Mouse (Mus musculus) right cerebral cortex, postnatal 36 days (tissue): Measurements from ENCODE around the gene Nbea.
"Not testable (repeated sequence)": the region's sequence is repeated elsewhere in the genome, so short reads cannot be mapped to it uniquely, and the experiment has no call there.

Experiments
- DNase-seq, 2 experiments: peaks; one replicate each; pipeline ENCODE4 v3.0.0; 2022; ENCODE audit warnings: low spot score in 2 of 2, mixed read lengths in 1 of 2

Gene Nbea

DNA sequence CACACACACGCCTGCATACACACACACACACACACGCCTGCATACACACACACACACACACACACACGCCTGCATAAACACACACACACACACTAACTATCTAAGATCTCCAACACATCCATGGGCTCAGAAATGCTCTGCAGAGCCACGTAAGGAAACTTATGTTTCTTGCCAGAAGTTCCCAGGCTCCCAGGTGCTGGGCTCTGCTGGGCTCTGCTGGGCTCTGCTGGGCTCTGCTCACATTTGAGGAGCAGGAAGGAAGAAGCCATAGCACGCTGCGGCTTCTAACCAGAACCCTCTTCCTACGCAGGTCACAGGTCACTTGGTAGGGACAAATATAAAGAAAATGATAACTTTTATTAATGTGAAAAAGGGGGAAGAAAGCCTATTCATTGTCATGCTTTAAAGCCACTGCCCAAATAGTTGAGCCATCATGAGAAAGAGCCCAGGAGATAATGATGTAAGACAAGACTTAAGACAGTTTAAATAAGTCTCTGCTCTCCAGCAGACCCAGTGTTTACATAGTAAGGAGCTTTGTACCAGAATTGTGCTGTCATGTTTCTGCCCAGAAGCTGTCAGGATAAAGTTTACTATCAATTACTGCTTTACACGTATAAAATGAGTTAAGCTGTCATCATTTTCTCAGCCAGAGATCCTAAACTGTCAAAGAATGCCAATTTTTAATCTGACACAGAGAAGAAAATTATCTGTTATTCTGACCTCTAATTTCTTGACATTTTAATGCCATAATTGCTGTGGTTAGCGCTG, 521.6 kb downstream of the Nbea start:
- no peak for DNase-seq

DNA sequence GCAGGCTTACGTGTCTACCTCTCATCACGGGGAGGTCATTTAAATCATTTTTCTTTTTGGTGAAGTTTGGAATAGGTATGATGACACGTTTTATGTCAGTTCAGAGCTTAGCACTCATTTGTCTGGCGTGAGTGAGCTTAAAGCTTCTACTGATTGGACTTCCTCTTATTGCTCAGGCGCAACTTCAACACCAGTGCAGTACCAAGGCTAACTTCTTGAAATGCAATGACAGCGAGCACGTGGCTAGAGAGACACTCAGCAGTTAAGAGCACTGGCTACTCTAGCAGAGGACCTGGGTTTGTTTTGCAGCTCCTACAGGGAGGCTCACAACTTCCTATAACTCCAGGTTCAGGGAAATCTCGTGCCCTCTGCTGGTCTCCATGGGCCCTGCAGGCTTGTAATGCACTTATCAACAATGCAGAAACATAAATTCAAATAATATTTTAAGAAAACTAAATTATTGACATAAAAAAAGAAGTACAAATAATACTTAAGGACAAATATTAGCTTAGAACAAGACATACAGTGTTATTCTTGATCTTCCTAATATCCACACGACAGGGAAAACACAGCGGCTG, 523.2 kb downstream of the Nbea start:
- no peak for DNase-seq

DNA sequence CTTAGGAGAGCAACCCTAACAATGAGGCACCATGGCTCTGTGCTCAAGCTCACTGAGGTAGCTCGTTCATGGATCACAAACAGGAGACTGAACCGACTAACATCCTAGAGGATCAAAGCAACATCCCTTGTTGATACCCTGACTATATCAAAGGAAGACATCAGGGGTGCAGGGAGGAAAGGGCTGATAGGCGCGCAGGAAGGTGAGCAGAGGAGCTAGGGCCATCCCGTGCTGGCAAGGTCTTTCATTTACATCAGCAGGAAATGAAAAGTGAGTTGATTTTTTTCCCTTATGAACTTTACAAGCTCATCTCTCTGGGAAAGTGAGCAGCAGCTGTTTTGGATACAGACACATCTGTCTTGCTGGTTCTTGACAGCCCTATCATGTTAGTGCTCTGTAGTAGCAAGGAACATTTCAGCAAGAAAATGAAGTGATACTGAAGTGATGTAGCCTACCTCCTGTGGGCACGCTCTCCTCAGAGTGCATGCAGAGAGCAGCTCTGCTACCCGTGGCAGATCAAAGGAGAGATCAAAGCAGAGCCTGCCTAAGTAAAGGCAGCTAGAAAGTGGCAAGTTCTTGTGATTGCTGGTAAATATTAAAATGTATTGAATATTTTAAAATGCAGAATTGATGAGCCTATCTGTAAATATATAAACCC, 523.8 kb downstream of the Nbea start:
- DNase-seq, result no peak

DNA sequence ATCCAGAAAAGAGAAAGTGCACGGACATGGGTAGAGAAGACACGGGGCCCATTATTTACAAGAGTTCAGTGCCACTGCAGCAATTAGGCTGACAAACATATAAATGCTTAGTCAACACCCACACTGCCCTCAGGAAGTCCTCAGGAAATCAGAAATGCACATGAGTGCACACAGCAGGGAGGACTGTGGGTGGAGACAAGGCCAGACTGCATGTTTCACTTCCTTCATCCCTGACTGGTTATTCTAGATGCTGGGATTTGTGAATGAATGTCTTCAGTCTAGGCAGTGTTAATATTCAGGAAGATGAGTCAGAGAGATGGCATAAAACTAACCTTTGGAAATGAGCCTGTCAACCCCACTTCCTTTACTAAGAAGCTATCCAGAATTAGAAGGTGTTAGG, 531.2 kb downstream of the Nbea start:
- no peak for DNase-seq

DNA sequence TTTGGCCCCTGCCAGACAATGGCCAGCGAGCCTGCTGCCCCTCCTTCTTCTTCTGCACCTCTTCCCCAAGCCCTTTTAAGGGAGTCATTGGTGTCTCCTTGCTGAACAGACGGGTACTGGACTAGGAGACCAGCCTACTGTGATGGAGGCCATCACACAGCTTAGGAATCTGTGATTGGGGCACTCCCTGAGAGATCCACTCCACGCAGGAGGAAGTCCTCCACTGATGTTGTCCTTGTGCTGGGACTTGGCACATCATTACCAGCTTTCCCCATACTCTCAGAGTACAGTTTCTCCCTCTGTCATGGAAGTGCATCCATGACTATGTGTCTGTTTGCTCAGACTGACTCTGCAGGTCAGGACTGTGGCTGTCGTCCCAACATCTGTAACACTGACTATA, 531.6 kb downstream of the Nbea start:
- DNase-seq, result no peak

- no peak for DNase-seq
Measured at GRCm38 (mm10) chr3:55649541-55649940, 534.0 kb downstream of the Nbea start.

DNA sequence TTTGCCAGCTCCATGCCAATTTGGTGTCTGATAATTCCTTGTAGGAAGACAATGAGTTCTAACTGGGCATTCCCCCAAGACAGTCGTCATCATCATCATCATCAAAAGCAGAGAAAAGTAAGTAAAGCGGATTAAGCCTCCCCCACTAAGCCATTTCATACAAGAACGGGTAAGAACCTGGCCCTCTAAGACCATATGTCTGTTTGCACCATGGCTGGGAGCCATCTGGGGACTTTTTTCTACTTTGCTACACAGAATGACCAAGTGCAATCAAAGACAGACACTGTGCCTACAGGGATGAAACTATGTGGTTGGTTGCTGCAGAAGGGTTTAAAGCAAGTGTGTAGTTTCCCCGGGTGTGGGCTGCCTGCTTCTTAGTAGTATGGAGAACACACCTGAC, 535.2 kb downstream of the Nbea start:
- no peak for DNase-seq

- no peak for DNase-seq
Measured at GRCm38 (mm10) chr3:55647176-55647575, 536.3 kb downstream of the Nbea start.

DNA sequence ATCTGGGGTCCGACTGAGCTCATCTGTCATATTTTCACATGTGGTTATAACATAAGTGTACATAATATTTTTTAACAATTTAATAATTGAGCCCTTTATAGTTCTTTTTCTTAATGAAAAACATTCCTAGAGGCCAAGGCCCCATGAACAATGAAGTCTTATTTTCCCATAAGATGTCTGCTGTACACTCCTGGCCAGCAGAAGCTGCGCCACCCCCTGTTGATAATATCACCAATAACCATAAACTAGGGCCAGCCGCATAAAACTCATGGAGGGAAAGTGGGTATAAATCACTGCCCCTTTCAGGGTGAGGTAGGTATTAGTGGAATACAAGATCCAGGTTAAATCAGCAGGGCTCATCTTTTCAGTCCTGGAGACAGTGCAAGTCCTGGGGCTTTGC, 537.1 kb downstream of the Nbea start:
- DNase-seq, result no peak

GRCm38 (mm10) chr3:55644035-55644618, 539.4 kb downstream of the Nbea start:
- no peak for DNase-seq

DNA sequence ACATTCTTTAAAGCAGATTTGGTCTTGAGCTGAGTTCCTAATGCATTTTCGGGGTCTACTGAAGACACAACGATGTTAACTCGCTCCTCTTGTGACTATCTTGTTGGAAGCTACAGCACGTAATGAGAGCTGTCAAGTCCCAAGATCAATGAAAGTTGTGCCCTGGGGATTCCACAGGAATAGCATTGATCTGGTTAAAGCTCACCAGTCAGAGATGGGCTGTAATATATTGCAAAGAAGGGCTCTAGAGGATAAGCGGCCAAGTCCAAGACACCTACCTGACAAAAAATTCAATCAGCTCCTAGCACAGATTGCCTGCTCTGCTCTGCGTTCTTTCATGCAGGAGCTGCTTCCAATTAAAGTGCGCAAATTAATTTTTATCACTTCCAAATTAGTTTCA, 545.8 kb downstream of the Nbea start:
- no peak for DNase-seq

- DNase-seq, result no peak
Measured at GRCm38 (mm10) chr3:55635542-55636172, 547.8 kb downstream of the Nbea start.

DNA sequence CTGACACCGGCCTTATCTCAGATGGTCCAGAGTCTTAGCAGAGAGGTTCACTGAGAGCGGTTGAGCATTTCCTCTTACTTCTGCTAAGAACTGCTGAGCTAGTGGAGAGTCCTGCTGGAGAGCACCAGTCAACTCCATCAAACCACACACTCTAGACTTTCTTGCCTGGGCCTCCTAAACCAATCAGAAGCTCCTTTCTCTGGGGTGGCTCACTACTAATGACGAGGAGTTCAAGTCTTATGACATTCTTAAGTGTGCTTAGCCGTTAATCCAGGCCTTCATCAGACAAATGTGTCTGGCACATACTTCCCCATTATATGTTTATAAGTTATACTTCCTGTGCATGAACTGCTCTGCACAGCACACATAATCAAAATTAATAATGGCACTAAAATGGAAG, 556.4 kb downstream of the Nbea start:
- DNase-seq, result no peak

DNA sequence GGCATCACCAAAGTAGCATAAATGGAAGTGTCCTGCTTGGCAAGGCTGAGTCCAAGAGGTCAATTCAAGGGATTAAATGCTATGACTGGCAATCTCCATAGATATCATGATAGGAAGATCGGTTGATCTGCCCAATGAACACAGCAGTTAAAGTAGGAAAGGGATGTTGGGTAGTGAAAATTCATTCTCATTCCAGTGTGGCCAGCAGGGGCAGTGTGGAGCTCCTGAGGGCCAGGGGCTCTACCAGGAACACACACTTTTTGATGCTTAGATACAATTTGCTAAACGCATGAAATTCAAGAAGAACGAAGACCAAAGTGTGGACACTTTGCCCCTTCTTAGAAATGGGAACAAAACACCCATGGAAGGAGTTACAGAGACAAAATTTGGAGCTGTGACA, 561.5 kb downstream of the Nbea start:
- not testable (repeated sequence) for DNase-seq

DNA sequence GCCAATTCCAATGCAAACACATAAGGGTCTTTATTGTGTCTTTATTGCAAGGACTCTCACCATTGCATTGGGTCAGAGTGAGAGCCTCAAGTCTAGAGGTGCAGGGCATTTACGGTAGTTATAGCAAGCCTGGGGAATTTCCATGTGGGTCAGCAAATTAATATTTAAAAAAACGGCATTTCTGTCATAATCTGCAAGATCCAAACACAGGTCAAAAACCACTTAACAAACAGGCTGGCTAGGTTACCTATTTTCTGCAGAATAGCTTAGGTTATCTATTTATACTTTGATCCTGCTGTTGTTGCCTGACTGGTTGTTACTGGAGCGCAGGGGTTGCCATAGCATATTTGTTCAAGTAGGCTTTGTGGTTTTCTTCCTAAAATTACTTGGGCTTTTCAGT, 565.1 kb downstream of the Nbea start:
- DNase-seq, result no peak

DNA sequence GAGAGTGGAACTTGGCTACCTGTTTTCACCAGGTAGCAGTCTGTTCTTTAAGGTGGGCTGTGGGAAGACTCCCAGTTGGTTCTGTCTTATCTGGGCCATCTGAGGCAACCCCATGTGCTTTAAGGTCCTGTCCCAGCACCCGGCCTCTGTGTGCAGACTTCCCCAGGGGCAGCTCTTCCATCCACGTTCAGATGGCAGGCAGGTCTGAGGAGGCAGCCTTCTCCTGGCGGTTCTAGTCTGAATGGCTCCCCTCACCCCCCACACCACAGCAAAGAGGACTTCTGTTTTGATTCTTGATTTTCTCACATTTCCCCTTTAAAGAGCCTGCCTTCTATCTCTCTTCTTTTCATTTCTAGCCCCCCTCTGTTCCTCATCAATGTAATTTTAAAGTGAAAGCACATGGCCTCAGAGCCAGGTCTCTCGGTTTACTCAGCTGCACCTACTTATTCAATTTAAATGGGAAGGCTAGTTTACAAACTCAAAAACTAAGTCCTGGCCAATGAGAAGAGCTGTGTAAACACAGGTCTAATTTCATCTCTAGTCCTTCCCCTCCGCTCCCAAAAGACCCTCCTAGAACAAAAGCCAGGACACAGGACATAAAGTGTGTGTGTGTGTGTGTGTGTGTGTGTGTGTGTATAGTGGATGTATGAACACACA, 570.9 kb downstream of the Nbea start:
- no peak for DNase-seq

DNA sequence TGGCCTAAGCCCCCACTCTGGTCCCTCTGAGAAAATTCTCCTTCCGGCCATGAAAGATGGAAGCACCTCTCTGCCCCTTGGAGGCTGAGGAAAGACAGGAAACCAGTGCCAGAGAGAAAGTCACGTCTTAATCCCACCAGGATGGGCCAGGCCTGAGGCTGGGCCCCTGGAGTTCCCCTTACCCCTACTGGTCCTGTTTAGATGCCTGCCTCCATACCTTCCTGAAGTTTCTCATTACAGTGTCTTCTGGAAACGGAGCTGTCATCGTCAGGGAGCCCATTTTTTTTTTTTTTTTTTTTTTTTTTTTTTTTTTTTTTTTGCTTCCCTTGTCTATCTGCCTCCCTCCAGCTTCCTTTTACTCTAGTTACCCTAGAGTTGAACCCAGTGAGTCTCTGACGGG, 571.5 kb downstream of the Nbea start:
- DNase-seq, result no peak

- DNase-seq, result no peak
Measured at GRCm38 (mm10) chr3:55610191-55610590, 573.3 kb downstream of the Nbea start.

- DNase-seq, result no peak
Measured at GRCm38 (mm10) chr3:55600286-55600685, 583.2 kb downstream of the Nbea start.

- no peak for DNase-seq
Measured at GRCm38 (mm10) chr3:55599366-55600085, 584.0 kb downstream of the Nbea start.

DNA sequence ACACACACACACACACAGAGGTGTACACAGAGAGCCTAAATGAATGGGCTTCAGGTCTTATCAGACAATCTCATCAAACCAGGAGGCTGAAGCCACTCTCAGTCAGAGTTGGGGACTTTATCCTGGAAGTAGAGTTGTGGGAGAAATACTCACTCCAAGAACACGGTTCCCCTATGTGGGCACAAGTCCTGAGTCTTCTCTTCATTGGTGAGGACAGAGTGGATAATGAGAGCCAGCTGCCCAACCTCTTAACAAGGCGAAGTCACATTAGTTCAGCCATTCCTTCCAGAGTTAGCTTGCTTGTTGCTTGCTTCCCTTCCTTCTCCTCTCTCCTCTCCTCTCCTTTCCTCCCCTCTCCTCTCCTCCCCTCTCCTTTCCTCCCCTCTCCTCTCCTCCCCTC, 584.8 kb downstream of the Nbea start:
- DNase-seq, result no peak
